Mouse (Mus musculus) brown adipose tissue, adult 24 weeks (tissue): ENCODE results near the gene Gpr35. TPM values are rescaled to one million over a fixed set of nuclear protein-coding genes. Genes with fewer than 3 reads are reported as not detected.

Experiments used
- H3K27ac ChIP-seq: fragments of 200-500 bp; replicated peaks from 2 replicates; pipeline ENCODE4 v1.5.1; 2012; ENCODE audit warnings: low read depth, mild to moderate bottlenecking, low read length
- H3K4me1 ChIP-seq: fragments of 200-500 bp; 2 replicates; pipeline ENCODE4 v1.6.1; 2012; ENCODE audit warnings: low read length, mixed read lengths; ENCODE audit not compliant: control insufficient read depth, insufficient read depth, insufficient read length
- H3K4me3 ChIP-seq: fragments of 200-500 bp; 2 replicates; pipeline ENCODE4 v1.5.1; 2012; ENCODE audit warnings: low read depth, mild to moderate bottlenecking, low read length, moderate library complexity; ENCODE audit not compliant: insufficient read depth
- polyA plus RNA-seq: library from polyadenylated mRNA; stranded (reverse); fragments of >200 nt; gene quantifications from 2 replicates; pipeline ENCODE4 v1.2.4, GENCODE M21; 2012; ENCODE audit not compliant: missing spikeins, insufficient read depth, insufficient read length

Gene Gpr35
- polyA plus RNA-seq, 1 experiment: not detected

- no peak overlapping the region for H3K27ac ChIP-seq
- H3K4me1 ChIP-seq: peaks cover 4% of the 10 kb centered on the region; the same call in 1 of the 2 replicates
- no peak overlapping the region for H3K4me3 ChIP-seq
Measured at GRCm38 (mm10) chr1:92916725-92917124, 33.9 kb upstream of the Gpr35 start.

DNA sequence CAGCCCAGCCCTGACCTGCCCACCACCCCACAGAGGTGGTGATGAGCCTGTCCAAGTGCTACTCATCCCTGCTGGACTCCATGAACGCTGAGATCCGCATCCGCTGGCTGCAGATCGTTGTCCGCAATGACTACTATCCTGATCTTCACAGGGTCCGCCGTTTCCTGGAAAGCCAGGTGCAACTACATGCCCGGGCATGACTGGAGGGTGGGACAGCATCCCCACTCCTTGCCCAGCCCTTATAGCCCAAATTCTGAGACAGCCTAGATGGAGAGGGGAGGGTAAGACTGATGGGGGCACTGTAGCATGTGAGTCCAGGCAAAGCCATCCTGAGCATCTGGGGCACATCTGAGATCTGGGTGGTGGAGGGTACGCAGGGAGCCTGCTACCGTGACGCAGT lies 31.5 kb upstream of the Gpr35 start:
- Histone ChIP-seq H3K4me1 (no peaks in the 10 kb centered on the region), H3K4me3 (no peak overlapping the region), H3K27ac (no peak overlapping the region)

DNA sequence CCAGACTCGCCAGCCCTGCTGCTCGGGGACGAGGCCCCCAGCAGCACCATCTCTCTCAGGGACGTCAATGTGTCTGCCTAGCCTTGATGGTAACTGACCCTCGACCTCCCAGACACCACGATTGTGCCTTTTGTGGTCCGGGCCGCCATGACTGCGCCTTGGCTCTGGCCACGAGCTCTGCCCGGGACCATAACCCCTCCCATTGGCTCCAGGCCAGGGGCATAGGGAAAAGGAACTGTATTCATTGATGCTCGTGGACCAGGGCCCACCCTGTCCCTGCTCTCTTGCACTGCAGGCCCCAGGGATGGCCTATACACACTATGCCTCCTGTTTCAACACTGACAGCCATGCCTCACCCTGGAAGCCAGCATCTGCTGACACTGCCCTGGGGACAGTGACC lies 30.9 kb upstream of the Gpr35 start:
- no peaks in the 10 kb centered on the region for H3K4me1 ChIP-seq
- H3K4me3 ChIP-seq: no peak overlapping the region
- no peak overlapping the region for H3K27ac ChIP-seq

- H3K27ac ChIP-seq: no peak overlapping the region
- H3K4me1 ChIP-seq: no peaks in the 10 kb centered on the region
- H3K4me3 ChIP-seq: no peak overlapping the region
Measured at GRCm38 (mm10) chr1:92920474-92921200, 30.0 kb upstream of the Gpr35 start.

DNA sequence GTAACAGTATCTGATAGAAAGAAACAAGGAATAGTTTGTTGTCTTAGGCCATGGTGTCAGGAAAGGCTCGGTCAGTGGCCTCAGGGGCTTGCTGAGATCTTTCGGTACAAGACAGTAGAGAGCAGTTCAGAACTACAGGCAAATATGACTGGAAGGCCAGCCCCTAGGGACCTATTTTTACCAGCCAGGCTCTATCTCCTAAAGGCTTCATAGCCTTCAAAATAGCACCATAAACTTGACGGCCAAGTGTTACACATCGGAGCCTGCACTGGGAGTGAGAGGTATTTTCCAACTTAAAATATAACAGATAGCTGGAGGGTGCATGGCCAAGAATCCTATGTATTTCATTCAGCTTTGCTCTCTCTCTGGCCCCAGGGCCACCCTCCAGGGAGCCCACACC lies 29.2 kb upstream of the Gpr35 start:
- no peak overlapping the region for H3K4me3 ChIP-seq
- H3K27ac ChIP-seq: no peak overlapping the region
- no peaks in the 10 kb centered on the region for H3K4me1 ChIP-seq

GRCm38 (mm10) chr1:92930171-92930706 lies 20.4 kb upstream of the Gpr35 start:
- Histone ChIP-seq H3K27ac (no peak overlapping the region), H3K4me3 (no peak overlapping the region), H3K4me1 (0 out of 2 replicates have a peak, but pooled peaks cover 3% of the 10 kb centered on the region)

DNA sequence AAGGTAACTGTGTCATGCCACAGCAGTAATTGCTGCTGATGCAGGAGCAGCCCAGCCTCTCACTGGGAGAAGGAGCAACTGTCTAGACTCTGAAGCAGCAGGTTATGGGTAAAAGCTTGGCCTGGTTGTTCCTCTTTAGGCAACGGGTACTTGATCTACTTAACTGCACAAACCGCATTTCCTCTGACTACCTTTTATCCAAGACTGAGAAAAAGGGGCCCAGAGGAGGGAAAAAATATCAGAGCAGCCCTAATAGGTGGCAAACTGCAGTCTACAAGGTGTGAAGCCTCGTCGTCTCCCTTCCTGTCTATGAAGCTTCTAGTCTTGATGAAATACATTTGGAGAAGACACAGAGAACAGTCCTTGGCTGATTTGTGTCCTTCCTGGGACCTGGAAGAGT lies 17.1 kb upstream of the Gpr35 start:
- H3K4me3 ChIP-seq: peak overlapping the region; percentile 79
- H3K27ac ChIP-seq: peak overlapping the region; percentile 86

GRCm38 (mm10) chr1:92934182-92934827 lies 16.4 kb upstream of the Gpr35 start, which contains the start of gene Capn10:
Gene Capn10, plus strand, starts transcription at chr1:92934376.
- H3K4me1 ChIP-seq: peaks cover 7% of the 10 kb centered on the region; the same call in 1 of the 2 replicates
- peak within 1 kb of the TSS; percentile 96 for H3K27ac ChIP-seq
- peak within 1 kb of the TSS; percentile 79 for H3K4me3 ChIP-seq

More for the DNA sequence above, 17.1 kb upstream of the Gpr35 start:
- peaks cover 7% of the 10 kb centered on the region; the same call in 1 of the 2 replicates for H3K4me1 ChIP-seq

DNA sequence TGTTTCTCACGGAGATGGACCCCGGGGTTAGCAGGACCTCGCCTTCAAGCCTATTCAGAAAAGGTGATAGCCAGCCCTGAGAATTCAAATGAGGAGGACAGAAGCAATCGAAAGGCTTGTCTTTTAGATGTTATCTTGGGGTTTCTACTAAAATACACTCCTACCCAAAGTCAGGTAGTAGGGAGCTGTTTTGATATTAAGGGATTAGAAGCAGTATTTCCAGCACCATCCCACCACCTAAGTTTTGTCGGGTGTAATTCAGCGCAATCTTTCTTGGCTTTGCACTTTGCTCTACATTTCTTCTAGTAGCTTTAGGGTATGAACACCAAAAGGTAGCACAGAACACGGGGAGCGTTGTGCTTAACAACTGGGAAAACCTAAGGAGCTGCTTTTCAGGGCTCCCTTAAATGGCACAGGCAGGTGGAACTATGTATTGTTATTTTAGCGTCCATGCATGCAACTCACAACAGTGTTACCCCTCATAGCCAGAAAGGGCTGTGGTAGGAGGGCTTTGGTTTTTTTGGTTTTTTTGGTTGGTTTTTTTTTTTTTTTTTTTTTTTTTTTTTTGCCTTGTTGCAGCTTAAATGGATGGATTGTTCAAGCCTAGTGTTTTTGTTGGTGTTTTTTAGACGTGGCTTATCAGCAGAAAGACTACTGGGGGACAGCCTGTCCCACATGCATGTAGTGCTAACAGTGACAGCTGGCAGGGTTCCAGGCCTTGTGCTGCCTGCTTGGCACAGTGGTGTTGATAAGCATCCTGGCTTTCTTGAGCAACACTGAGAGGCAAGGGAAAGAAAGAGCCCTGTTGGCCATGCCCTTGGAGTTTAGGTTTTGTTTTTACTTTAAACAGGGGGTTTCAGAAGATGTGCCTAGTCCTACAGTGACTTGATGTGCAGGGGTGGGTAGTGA lies 15.4 kb upstream of the Gpr35 start:
- H3K4me3 ChIP-seq: peak overlapping the region; percentile 79
- peaks cover 7% of the 10 kb centered on the region; the same call in 1 of the 2 replicates for H3K4me1 ChIP-seq

GRCm38 (mm10) chr1:92935977-92936376 lies 14.7 kb upstream of the Gpr35 start:
- peaks cover 7% of the 10 kb centered on the region; the same call in 1 of the 2 replicates for H3K4me1 ChIP-seq
- H3K4me3 ChIP-seq: no peak overlapping the region
- no peak overlapping the region for H3K27ac ChIP-seq

More for the DNA sequence above, 15.4 kb upstream of the Gpr35 start:
- H3K27ac ChIP-seq: no peak overlapping the region

GRCm38 (mm10) chr1:92936467-92936866 lies 14.2 kb upstream of the Gpr35 start:
- Histone ChIP-seq H3K4me1 (peaks cover 7% of the 10 kb centered on the region; the same call in 1 of the 2 replicates), H3K27ac (no peak overlapping the region), H3K4me3 (no peak overlapping the region)

DNA sequence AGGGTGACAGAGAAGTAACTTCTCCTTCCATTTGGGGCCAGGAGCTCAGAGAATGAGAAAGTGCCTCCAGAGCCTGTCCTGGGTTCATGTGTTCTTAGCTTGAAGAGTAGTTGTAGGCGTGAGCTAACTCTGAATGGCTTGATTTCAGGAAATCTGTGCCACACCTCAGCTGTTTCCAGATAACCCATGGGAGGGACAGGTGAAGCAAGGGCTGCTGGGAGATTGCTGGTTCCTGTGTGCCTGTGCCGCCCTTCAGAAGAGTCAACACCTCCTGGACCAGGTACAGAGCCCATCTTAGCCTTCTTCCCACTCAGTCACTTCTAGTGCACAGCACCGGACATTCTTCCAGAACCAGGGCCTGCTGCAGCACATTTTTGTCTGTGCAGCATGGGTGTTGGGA lies 12.9 kb upstream of the Gpr35 start:
- Histone ChIP-seq H3K4me1 (peaks cover 7% of the 10 kb centered on the region; the same call in 1 of the 2 replicates), H3K27ac (no peak overlapping the region), H3K4me3 (no peak overlapping the region)

DNA sequence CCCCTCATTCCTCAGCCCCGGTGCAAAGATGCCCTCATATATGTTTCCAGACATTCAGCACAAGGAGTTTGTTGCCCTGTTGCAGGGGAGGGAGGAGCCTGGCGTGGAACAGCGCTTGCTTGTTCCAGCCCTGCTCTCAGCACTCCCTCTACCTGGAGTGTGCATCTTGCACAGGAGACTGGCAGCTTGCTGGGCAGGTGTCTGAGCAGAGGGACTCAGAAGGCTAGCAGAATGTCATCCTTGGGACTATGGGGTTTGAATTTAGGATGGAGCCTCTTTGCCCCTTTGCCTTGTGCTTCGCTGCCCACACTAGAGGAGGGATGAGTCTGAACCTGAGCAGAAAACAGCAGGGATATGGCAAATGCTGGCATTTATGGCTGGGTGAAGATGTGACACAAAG lies 10.9 kb upstream of the Gpr35 start:
- H3K4me1 ChIP-seq: peaks cover 3% of the 10 kb centered on the region; the same call in 1 of the 2 replicates
- no peak overlapping the region for H3K4me3 ChIP-seq
- no peak overlapping the region for H3K27ac ChIP-seq

GRCm38 (mm10) chr1:92943219-92943989 lies 7.3 kb upstream of the Gpr35 start:
- Histone ChIP-seq H3K27ac (no peak overlapping the region), H3K4me1 (no peaks in the 10 kb centered on the region), H3K4me3 (no peak overlapping the region)
